Mouse (Mus musculus) colon, adult 2 months (tissue): ENCODE measurements around the gene Ddx10. TPM values are rescaled to one million over a fixed set of nuclear protein-coding genes. Genes with fewer than 3 reads are reported as not detected.

Experiments used
- polyA plus RNA-seq: library from polyadenylated mRNA; depleted of rRNA; stranded (reverse); fragments of >200 nt; gene quantifications from 2 replicates; pipeline ENCODE4 v1.2.3, GENCODE M21; 2012; rRNA removed

The Ddx10 gene
- 0.44 and 0.71 TPM in 2 replicates for polyA plus RNA-seq

DNA sequence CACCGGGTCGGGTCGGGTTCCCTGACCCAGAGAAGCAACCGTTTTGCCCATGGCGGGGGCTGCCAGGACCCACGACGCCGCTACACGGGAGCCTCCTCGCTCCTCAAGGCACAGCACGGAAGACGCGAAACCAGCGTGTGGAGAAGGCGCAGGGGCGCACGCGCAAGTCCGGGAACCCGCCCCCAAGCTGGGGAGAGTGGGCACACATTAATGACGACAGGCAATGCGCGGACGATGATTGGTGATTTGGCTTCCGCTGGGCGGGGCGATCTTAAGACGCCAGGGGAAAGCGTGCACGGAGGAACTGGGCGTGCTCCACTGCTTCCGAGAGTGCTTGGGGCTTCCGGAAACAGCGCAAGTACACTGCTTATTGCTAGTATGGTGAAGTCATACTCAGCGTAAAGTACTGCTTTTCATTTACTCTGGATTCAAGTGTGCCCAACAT, at the start of gene Ddx10:
Gene Ddx10 (minus strand): TSS at position 101 of the 445 bp plus-strand sequence.

Other genes starting within 250 kb of the Ddx10 start
- gene Exph5, start 53.6 kb upstream of the Ddx10 start, polyA plus RNA-seq, result 2.5 and 3.4 TPM in 2 replicates
- 7.5 and 9.3 TPM in 2 replicates for gene Kdelc2, start 136.0 kb upstream of the Ddx10 start, polyA plus RNA-seq
- gene 4930550C14Rik, start 154.3 kb upstream of the Ddx10 start, polyA plus RNA-seq, result 0.21 and 0.38 TPM in 2 replicates